Mouse (Mus musculus) cerebellum, adult 2 months (tissue): ENCODE data around the gene Dph5.

Source experiments
- CTCF ChIP-seq: fragments of 200-500 bp; IDR thresholded peaks from 2 replicates; pipeline ENCODE4 v1.5.1; 2011; ENCODE audit warnings: low read depth, mild to moderate bottlenecking, control low read depth, low read length, moderate library complexity, borderline replicate concordance; ENCODE audit not compliant: insufficient read depth
- POLR2A ChIP-seq: fragments of 200-500 bp; IDR thresholded peaks from 2 replicates; pipeline ENCODE4 v1.6.1; 2011; ENCODE audit warnings: low read length, control low read depth, borderline replicate concordance; ENCODE audit not compliant: insufficient read depth

DNA sequence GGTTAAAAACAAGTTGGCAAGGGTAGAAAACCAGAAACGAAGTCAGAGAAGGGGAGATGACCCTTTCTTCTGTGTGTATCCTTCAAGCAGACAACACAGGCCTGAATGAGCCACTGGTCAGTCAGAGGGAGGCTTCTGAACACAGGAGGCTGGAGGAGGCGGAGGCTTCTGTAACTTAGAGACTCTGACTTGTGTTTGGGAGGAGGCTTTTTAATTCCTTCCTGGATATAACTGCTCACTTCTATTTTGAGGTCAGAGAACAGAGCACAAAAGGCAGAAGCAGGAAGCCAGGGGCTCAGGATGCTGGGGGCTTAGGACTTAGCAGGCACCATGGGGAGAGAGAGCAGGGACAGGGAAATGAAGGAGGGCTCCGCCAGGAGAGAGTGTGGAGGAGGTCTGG, 63.6 kb downstream of the Dph5 start:
- TF ChIP-seq CTCF (no peak), POLR2A (no peak)
